Mouse (Mus musculus) G1E (cell line): ENCODE data around the gene Rrh. TPM values are rescaled to one million over a fixed set of nuclear protein-coding genes. Genes with fewer than 3 reads are reported as not detected.

Experiments
- ATAC-seq: 2 replicates; pipeline ENCODE4 v1.8.0; 2016; ENCODE audit warnings: mild to moderate bottlenecking; ENCODE audit not compliant: insufficient number of reproducible peaks, poor library complexity, low FRiP score, severe bottlenecking; ENCODE audit errors: extremely low read depth
- DNase-seq: peaks from one replicate; pipeline ENCODE4 v3.0.0; 2012; ENCODE audit warnings: low spot score
- H3K27me3 ChIP-seq: 2 replicates; pipeline ENCODE4 v1.6.1; 2012; ENCODE audit warnings: mild to moderate bottlenecking, low read length, inconsistent platforms; ENCODE audit not compliant: insufficient read depth
- H3K36me3 ChIP-seq: replicated peaks from 2 replicates; pipeline ENCODE3; 2012; ENCODE audit warnings: mild to moderate bottlenecking, inconsistent platforms
- H3K4me1 ChIP-seq: 2 replicates; pipeline ENCODE4 v1.6.1; 2012; ENCODE audit warnings: low read depth, low read length, inconsistent platforms, mixed read lengths; ENCODE audit not compliant: insufficient read depth
- H3K4me3 ChIP-seq: 2 replicates; pipeline ENCODE4 v1.5.1; 2012; ENCODE audit warnings: low read depth, mild to moderate bottlenecking, inconsistent platforms, low read length, moderate library complexity, mixed read lengths
- H3K9me3 ChIP-seq: replicated peaks from 2 replicates; pipeline ENCODE4 v1.6.1; 2012; ENCODE audit warnings: inconsistent platforms
- CTCF ChIP-seq: IDR thresholded peaks from 2 replicates; pipeline ENCODE4 v1.5.1; 2012; ENCODE audit warnings: low read depth, low read length, inconsistent platforms, mixed read lengths
- GATA1 ChIP-seq: IDR thresholded peaks from 2 replicates; pipeline ENCODE4 v1.6.1; 2012; ENCODE audit warnings: borderline replicate concordance, low read length, inconsistent platforms, mixed read lengths
- GATA2 ChIP-seq: IDR thresholded peaks from 2 replicates; pipeline ENCODE4 v1.6.1; 2012; ENCODE audit warnings: low read depth, low read length, inconsistent platforms, borderline replicate concordance
- POLR2AphosphoS5 ChIP-seq: IDR thresholded peaks from 2 replicates; pipeline ENCODE4 v1.6.1; 2012; ENCODE audit warnings: low read depth, low read length, inconsistent platforms; ENCODE audit not compliant: insufficient replicate concordance
- TAL1 ChIP-seq: conservative IDR thresholded peaks from 2 replicates; pipeline ENCODE4 v1.6.1; 2012; ENCODE audit warnings: low read depth, low read length, inconsistent platforms, mixed read lengths
- polyA plus RNA-seq: library from polyadenylated mRNA; stranded (reverse); fragments of >175 nt; gene quantifications from 2 replicates; pipeline ENCODE4 v1.2.3, GENCODE M21; 2012
- total RNA-seq, 2 experiments: library from RNA; stranded (forward) in 1 of 2; stranded (reverse) in 1 of 2; fragments of 200-1000 nt in 1 of 2; fragments of >200 nt in 1 of 2; fragmentation: Nextera tagmentation in 1 of 2; gene quantifications; 2 replicates each; pipeline ENCODE4 v1.2.3; 2014 to 2017

Rrh gene
- total and polyA plus RNA-seq, 3 experiments, result 0.83 to 1.0 TPM; not detected in 1

DNA sequence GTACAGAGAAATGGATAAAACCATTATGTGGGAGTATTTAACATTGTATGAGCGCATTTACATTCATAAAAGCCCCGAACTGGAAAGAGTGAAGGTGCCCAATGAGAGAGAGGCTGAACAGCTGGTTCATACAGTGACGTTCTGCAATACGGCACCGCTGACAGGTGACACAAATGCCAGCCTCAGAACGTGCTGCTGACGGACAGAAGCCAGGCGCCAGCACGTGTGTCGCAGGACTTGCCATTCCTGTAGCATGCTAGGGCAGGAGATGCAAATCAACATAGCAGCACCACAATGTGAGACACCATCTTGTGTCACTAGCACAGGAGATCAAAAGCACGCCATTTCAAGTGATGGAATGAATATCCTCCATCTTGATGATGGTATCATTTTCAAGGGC is 23.8 kb downstream of the Rrh start:
- no peak for DNase-seq
- Histone ChIP-seq H3K36me3 (no peaks in the 10 kb centered on the region), H3K4me1 (no peaks in the 10 kb centered on the region), H3K4me3 (no peak overlapping the region), H3K27me3 (no peaks in the 10 kb centered on the region), H3K9me3 (no peaks in the 10 kb centered on the region)
- no peak for ATAC-seq
- TF ChIP-seq GATA2, result no peak
- TF ChIP-seq GATA1, result no peak
- TF ChIP-seq POLR2AphosphoS5, result no peak
- no peak for TF ChIP-seq TAL1

- Histone ChIP-seq H3K9me3 (no peaks in the 10 kb centered on the region), H3K4me1 (no peaks in the 10 kb centered on the region), H3K4me3 (no peak overlapping the region), H3K36me3 (no peaks in the 10 kb centered on the region), H3K27me3 (no peaks in the 10 kb centered on the region)
- DNase-seq, result no peak
- ATAC-seq, result no peak
- TF ChIP-seq POLR2AphosphoS5, result no peak
- TF ChIP-seq GATA1, result no peak
- TF ChIP-seq CTCF, result no peak
- TF ChIP-seq GATA2, result no peak
- no peak for TF ChIP-seq TAL1
These were observed 25.0 kb downstream of the Rrh start for GRCm38 (mm10) chr3:129797341-129797740.

- Histone ChIP-seq H3K9me3 (no peaks in the 10 kb centered on the region), H3K4me3 (no peak overlapping the region), H3K36me3 (no peaks in the 10 kb centered on the region), H3K4me1 (no peaks in the 10 kb centered on the region), H3K27me3 (no peaks in the 10 kb centered on the region)
- TF ChIP-seq TAL1 (no peak), POLR2AphosphoS5 (no peak)
- DNase-seq (no peak), ATAC-seq (no peak)
These were observed 28.6 kb downstream of the Rrh start for GRCm38 (mm10) chr3:129793801-129794200.

- ATAC-seq (no peak), DNase-seq (no peak)
- Histone ChIP-seq H3K9me3 (0 out of 2 replicates have a peak, but pooled peaks cover 5% of the 10 kb centered on the region), H3K36me3 (no peaks in the 10 kb centered on the region), H3K4me1 (no peaks in the 10 kb centered on the region), H3K27me3 (no peaks in the 10 kb centered on the region), H3K4me3 (no peak overlapping the region)
- TF ChIP-seq GATA1, result no peak
- no peak for TF ChIP-seq GATA2
- no peak for TF ChIP-seq TAL1
These were observed 39.6 kb downstream of the Rrh start for GRCm38 (mm10) chr3:129782746-129783145.

DNA sequence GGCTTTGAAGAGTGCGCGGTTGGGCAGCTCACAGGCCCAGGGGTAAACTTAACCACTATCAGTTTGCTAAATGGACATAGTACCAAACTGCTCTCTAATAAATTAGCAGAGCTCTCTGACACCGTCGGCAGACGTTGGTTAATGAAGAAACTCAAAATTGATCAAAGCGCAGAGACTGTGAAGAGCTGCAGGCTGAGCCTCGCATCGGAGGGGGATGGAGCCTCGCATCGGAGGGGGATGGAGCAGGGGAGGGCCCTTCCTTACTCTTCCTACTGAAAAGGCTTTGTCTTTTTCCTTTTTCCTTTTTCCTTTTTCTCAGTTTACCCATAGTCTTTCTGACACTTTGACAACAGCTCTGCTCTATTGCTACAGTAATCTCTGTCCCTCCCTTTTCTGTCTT is 41.0 kb downstream of the Rrh start:
- no peak overlapping the region for H3K4me3 ChIP-seq
- DNase-seq, result no peak
- H3K27me3 ChIP-seq, result no peaks in the 10 kb centered on the region
- H3K4me1 ChIP-seq, result no peaks in the 10 kb centered on the region
- H3K36me3 ChIP-seq, result no peaks in the 10 kb centered on the region
- H3K9me3 ChIP-seq, result 0 out of 2 replicates have a peak, but pooled peaks cover 5% of the 10 kb centered on the region
- TF ChIP-seq CTCF (no peak), TAL1 (no peak), GATA1 (no peak), GATA2 (no peak), POLR2AphosphoS5 (no peak)
- no peak for ATAC-seq

DNA sequence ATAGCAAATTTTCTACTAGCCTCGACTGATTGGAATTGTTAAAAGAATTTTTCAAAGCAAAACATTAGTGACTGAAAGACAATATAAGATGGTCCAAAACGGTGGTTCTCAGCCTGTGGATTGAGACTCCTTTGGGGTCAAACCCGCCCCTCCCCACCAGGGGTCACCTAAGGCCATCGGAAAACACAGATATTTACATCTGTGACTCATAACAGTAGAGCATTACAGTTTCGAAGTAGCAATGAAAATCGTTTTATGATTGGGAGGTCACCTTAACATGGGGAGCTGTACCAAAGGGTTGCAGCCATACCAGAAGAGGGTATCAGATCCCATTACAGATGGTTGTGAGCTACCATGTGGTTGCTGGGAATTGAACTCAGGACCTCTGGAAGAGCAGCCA is 51.2 kb downstream of the Rrh start:
- no peak for TF ChIP-seq CTCF
- no peak for TF ChIP-seq GATA1
- no peak for TF ChIP-seq POLR2AphosphoS5
- no peak for TF ChIP-seq GATA2
- TF ChIP-seq TAL1, result no peak

More for the DNA sequence above, 51.2 kb downstream of the Rrh start:
- peaks cover 2% of the 10 kb centered on the region; the same call in 1 of the 2 replicates for H3K27me3 ChIP-seq
- ATAC-seq (no peak), DNase-seq (no peak)
- no peaks in the 10 kb centered on the region for H3K9me3 ChIP-seq
- H3K36me3 ChIP-seq, result no peaks in the 10 kb centered on the region
- H3K4me1 ChIP-seq, result no peaks in the 10 kb centered on the region
- no peak overlapping the region for H3K4me3 ChIP-seq
